Mouse (Mus musculus) CH12.LX (cell line): Measurements from ENCODE around the gene Myrf. TPM values are rescaled to one million over a fixed set of nuclear protein-coding genes. Genes with fewer than 3 reads are reported as not detected.

Experiments used
- DNase-seq: peaks from one replicate; pipeline ENCODE4 v3.0.0-alpha.2; 2013; ENCODE audit errors: extremely low read depth
- H3K27ac ChIP-seq: 2 replicates; pipeline ENCODE4 v1.5.1; 2012; ENCODE audit warnings: low read depth, mild to moderate bottlenecking, control low read depth, moderate library complexity; ENCODE audit not compliant: insufficient read depth
- H3K27me3 ChIP-seq: replicated peaks from 2 replicates; pipeline ENCODE3; 2012; ENCODE audit warnings: inconsistent platforms
- H3K36me3 ChIP-seq, 2 experiments: replicated peaks in 1 of 2; 2 replicates each; pipeline versions ENCODE3 to v1.6.1; 2012; ENCODE audit warnings: inconsistent platforms in 1 of 2, low read length in 1 of 2, mild to moderate bottlenecking in 1 of 2, mixed read lengths in 1 of 2, moderate library complexity in 1 of 2; ENCODE audit not compliant: control insufficient read depth in 1 of 2, insufficient read depth in 1 of 2
- H3K4me1 ChIP-seq, 2 experiments: 2 replicates each; pipeline ENCODE4 v1.6.1; 2012; ENCODE audit warnings: inconsistent platforms in 1 of 2, moderate library complexity in 1 of 2; ENCODE audit not compliant: insufficient read depth in 2 of 2, control insufficient read depth in 1 of 2
- H3K4me2 ChIP-seq: 2 replicates; pipeline ENCODE4 v1.6.1; 2012; ENCODE audit warnings: low read depth, mild to moderate bottlenecking, control low read depth; ENCODE audit not compliant: poor library complexity, insufficient read depth, severe bottlenecking
- H3K4me3 ChIP-seq, 3 experiments: fragments of 150-350 bp in 1 of 3; sonication (generic) in 1 of 3; replicated peaks in 1 of 3; 2 replicates each; pipeline versions ENCODE3 to v1.5.1; 2011 to 2012; ENCODE audit warnings: low read depth in 2 of 3, low read length in 2 of 3, mild to moderate bottlenecking in 2 of 3, moderate library complexity in 2 of 3, control low read depth in 1 of 3, improper control_type of control experiment in 1 of 3, inconsistent platforms in 1 of 3, mixed read lengths in 1 of 3; ENCODE audit not compliant: poor library complexity in 1 of 3
- H3K79me2 ChIP-seq: replicated peaks from 2 replicates; pipeline ENCODE4 v1.6.1; 2012; ENCODE audit warnings: mild to moderate bottlenecking, moderate library complexity; ENCODE audit not compliant: control insufficient read depth, poor library complexity, insufficient read depth, severe bottlenecking; ENCODE audit errors: extremely low read depth
- H3K9ac ChIP-seq: 2 replicates; pipeline ENCODE4 v1.6.1; 2012; ENCODE audit warnings: low read depth, mild to moderate bottlenecking, control low read depth, moderate library complexity; ENCODE audit not compliant: insufficient read depth
- H3K9me3 ChIP-seq: replicated peaks from 2 replicates; pipeline ENCODE3; 2012; ENCODE audit warnings: low read length, inconsistent platforms, mixed read lengths
- BHLHE40 ChIP-seq: IDR thresholded peaks from 2 replicates; pipeline ENCODE4 v1.6.1; 2011; ENCODE audit warnings: mild to moderate bottlenecking, low read depth, low read length, improper control_type of control experiment
- CTCF ChIP-seq, 2 experiments: IDR thresholded peaks in 1 of 2; conservative IDR thresholded peaks in 1 of 2; 2 replicates each; pipeline ENCODE4 v1.5.1; 2011 to 2012; ENCODE audit warnings: low read depth in 2 of 2, low read length in 2 of 2, improper control_type of control experiment in 1 of 2, inconsistent platforms in 1 of 2, mild to moderate bottlenecking in 1 of 2, moderate library complexity in 1 of 2
- ELF1 ChIP-seq: IDR thresholded peaks from 2 replicates; pipeline ENCODE4 v1.6.1; 2014; ENCODE audit warnings: low read depth, mild to moderate bottlenecking, inconsistent platforms, low read length, improper control_type of control experiment
- GABPA ChIP-seq: IDR thresholded peaks from 2 replicates; pipeline ENCODE4 v1.6.1; 2012; ENCODE audit warnings: low read depth, low read length, improper control_type of control experiment, inconsistent platforms; ENCODE audit not compliant: insufficient replicate concordance
- IRF4 ChIP-seq: IDR thresholded peaks from 2 replicates; pipeline ENCODE4 v1.6.1; 2014; ENCODE audit warnings: low read depth, mild to moderate bottlenecking, inconsistent platforms, low read length, improper control_type of control experiment
- JUN ChIP-seq: IDR thresholded peaks from 2 replicates; pipeline ENCODE4 v1.6.1; 2011; ENCODE audit warnings: low read depth, mild to moderate bottlenecking, low read length, improper control_type of control experiment, moderate library complexity; ENCODE audit not compliant: insufficient read depth
- MEF2A ChIP-seq: IDR thresholded peaks from 2 replicates; pipeline ENCODE4 v1.6.1; 2014; ENCODE audit warnings: low read depth, mild to moderate bottlenecking, inconsistent platforms, low read length, improper control_type of control experiment, borderline replicate concordance
- MYC ChIP-seq: IDR thresholded peaks from 2 replicates; pipeline ENCODE4 v1.6.1; 2011; ENCODE audit warnings: low read depth, mild to moderate bottlenecking, improper control_type of control experiment, low read length
- NRF1 ChIP-seq: IDR thresholded peaks from 2 replicates; pipeline ENCODE4 v1.6.1; 2014; ENCODE audit warnings: low read depth, mild to moderate bottlenecking, inconsistent platforms, low read length, improper control_type of control experiment, moderate library complexity
- POLR2A ChIP-seq: IDR thresholded peaks from 2 replicates; pipeline ENCODE4 v1.6.1; 2011; ENCODE audit warnings: low read depth, mild to moderate bottlenecking, improper control_type of control experiment, low read length
- POLR2AphosphoS2 ChIP-seq: IDR thresholded peaks from 2 replicates; pipeline ENCODE4 v1.6.1; 2011; ENCODE audit warnings: low read depth, low read length, improper control_type of control experiment
- RAD21 ChIP-seq: IDR thresholded peaks from 2 replicates; pipeline ENCODE4 v1.6.1; 2011; ENCODE audit warnings: low read depth, mild to moderate bottlenecking, low read length, improper control_type of control experiment, moderate library complexity
- SIN3A ChIP-seq: IDR thresholded peaks from 2 replicates; pipeline ENCODE4 v1.6.1; 2012; ENCODE audit warnings: low read length, improper control_type of control experiment, inconsistent platforms
- SMC3 ChIP-seq: IDR thresholded peaks from 2 replicates; pipeline ENCODE4 v1.6.1; 2011; ENCODE audit warnings: low read depth, low read length, improper control_type of control experiment
- TBP ChIP-seq: conservative IDR thresholded peaks from 2 replicates; pipeline ENCODE4 v1.6.1; 2011; ENCODE audit warnings: low read depth, low read length, improper control_type of control experiment
- TCF12 ChIP-seq: IDR thresholded peaks from 2 replicates; pipeline ENCODE4 v1.6.1; 2014; ENCODE audit warnings: low read depth, mild to moderate bottlenecking, inconsistent platforms, low read length, improper control_type of control experiment
- USF1 ChIP-seq: IDR thresholded peaks from 2 replicates; pipeline ENCODE4 v1.6.1; 2014; ENCODE audit warnings: low read depth, mild to moderate bottlenecking, inconsistent platforms, low read length, improper control_type of control experiment
- ZC3H11A ChIP-seq: IDR thresholded peaks from 2 replicates; pipeline ENCODE4 v1.6.1; 2012; ENCODE audit warnings: low read depth, mild to moderate bottlenecking, inconsistent platforms, low read length, improper control_type of control experiment
- ZKSCAN1 ChIP-seq: IDR thresholded peaks from 2 replicates; pipeline ENCODE4 v1.6.1; 2012; ENCODE audit warnings: low read depth, inconsistent platforms, low read length, improper control_type of control experiment, borderline replicate concordance
- dilution Hi-C: fragments of 300-500 bp; cut with MboI; formaldehyde crosslinking; loops from 2 replicates; pipeline ENCODE4 v1.14.3; 2020; ENCODE audit warnings: low sequenced_read_pairs; ENCODE audit not compliant: extremely low pct_unique_long_range_greater_than_20kb, extremely low pct_ligation_motif_present
- in situ Hi-C: fragments of 300-500 bp; cut with MboI; formaldehyde crosslinking; loops from 3 replicates; pipeline ENCODE4 v1.14.3; 2019; ENCODE audit warnings: low sequenced_read_pairs, low pct_ligation_motif_present, low pct_unique_long_range_greater_than_20kb, mixed read lengths
- polyA plus RNA-seq: library from polyadenylated mRNA; unstranded; fragments of >175 nt; gene quantifications from 2 replicates; pipeline ENCODE4 v1.2.1, GENCODE M21; 2012; ENCODE audit warnings: low read depth; ENCODE audit not compliant: insufficient read length
- total RNA-seq, 2 experiments: library from RNA; depleted of rRNA; stranded (reverse); fragments of 300-350 nt in 1 of 2; fragments of >200 nt in 1 of 2; gene quantifications; 2 replicates each; pipeline ENCODE4 v1.2.3; 2012 to 2014

The Myrf gene
- total and polyA plus RNA-seq, 3 experiments = 0.10 to 0.13 TPM; not detected in 1

- no peaks in the 10 kb centered on the region for H3K36me3 ChIP-seq
- no peak overlapping the region for H3K4me3 ChIP-seq
- TF ChIP-seq ZC3H11A = no peak
- TF ChIP-seq POLR2A = no peak
- TF ChIP-seq JUN = no peak
- no peak for TF ChIP-seq ZKSCAN1
- TF ChIP-seq BHLHE40 = no peak
- no peak for TF ChIP-seq TCF12
- TF ChIP-seq SIN3A = no peak
- no peak for TF ChIP-seq POLR2AphosphoS2
- H3K9me3 ChIP-seq = no peaks in the 10 kb centered on the region
- H3K4me1 ChIP-seq = peaks cover 17 to 33% of the 10 kb centered on the region in 2 experiments
- no peaks in the 10 kb centered on the region for H3K79me2 ChIP-seq
- H3K9ac ChIP-seq = no peak overlapping the region
- H3K27ac ChIP-seq = no peak overlapping the region
- in situ Hi-C loops (loop anchor here (5.0 kb wide), 1 partner anchor 40 kb away; no protein-coding TSS in a partner anchor), dilution Hi-C loops (no loop called here)
- H3K27me3 ChIP-seq = peaks cover 58% of the 10 kb centered on the region
- no peak for DNase-seq
- H3K4me2 ChIP-seq = no peak overlapping the region
Measured at GRCm38 (mm10) chr19:10267057-10267456, 26.5 kb upstream of the Myrf start.

GRCm38 (mm10) chr19:10266196-10266850, 25.8 kb upstream of the Myrf start:
- Histone ChIP-seq H3K4me2 (no peak overlapping the region), H3K9ac (no peak overlapping the region), H3K27ac (no peak overlapping the region), H3K36me3 (no peaks in the 10 kb centered on the region), H3K27me3 (peaks cover 65% of the 10 kb centered on the region), H3K4me1 (peaks cover 22 to 39% of the 10 kb centered on the region in 2 experiments), H3K79me2 (no peaks in the 10 kb centered on the region)
- peak; percentile 67 for DNase-seq
- dilution Hi-C loops = no loop called here
- TF ChIP-seq BHLHE40 (peak; percentile 48; the same call in 1 of the 2 replicates), ZC3H11A (peak; percentile 8; the same call in 1 of the 2 replicates), NRF1 (no peak), ELF1 (0 out of 2 replicates have a peak, but pooled peaks have one; percentile 31), MYC (peak; percentile 53; the same call in 1 of the 2 replicates), SMC3 (peak; percentile 93), MEF2A (no peak), IRF4 (0 out of 2 replicates have a peak, but pooled peaks have one; percentile 6), CTCF (conservative IDR thresholded peaks at IDR 0.05 in 1 of 2, IDR thresholded peaks at IDR 0.05 in 1 of 2; ENCODE audit: low read depth in 2 of 2, low read length in 2 of 2) (peak; percentile 27 to 86; a peak in 2 of 4 replicates), RAD21 (peak; percentile 69), USF1 (no peak), GABPA (no peak), TBP (no peak)
- TF ChIP-seq, all 38 proteins: peak for 8
- Histone ChIP-seq H3K9me3 (no peaks in the 10 kb centered on the region), H3K4me3 (no peak overlapping the region)
- in situ Hi-C loops = loop anchor here (5.0 kb wide), 1 partner anchor 41 kb away; no protein-coding TSS in a partner anchor
